Mouse (Mus musculus) liver, embryonic 14.5 days (tissue): Measurements from ENCODE around the gene Cmtr1. TPM values are rescaled to one million over a fixed set of nuclear protein-coding genes. Genes with fewer than 3 reads are reported as not detected.

Source experiments
- ATAC-seq: fragments of 200-750 bp; cut with Nextera tagmentation; 2 replicates; pipeline ENCODE4 v1.8.0; 2017; ENCODE audit warnings: moderate number of reproducible peaks, mild to moderate bottlenecking, moderate library complexity; ENCODE audit not compliant: insufficient read depth
- DNase-seq, 3 experiments: peaks; one replicate each; pipeline ENCODE4 v3.0.0-alpha.2; 2012 to 2013; ENCODE audit warnings: low read depth in 3 of 3, low spot score in 3 of 3
- H3K27ac ChIP-seq: fragments of 300-500 bp; sonication (generic); 2 replicates; pipeline ENCODE4 v1.5.1; 2014; ENCODE audit warnings: moderate library complexity, mild to moderate bottlenecking, control low read depth, inconsistent platforms
- H3K27me3 ChIP-seq: fragments of 300-500 bp; sonication (generic); 2 replicates; pipeline ENCODE4 v1.6.1; 2014; ENCODE audit warnings: mild to moderate bottlenecking, low read length, moderate library complexity; ENCODE audit not compliant: control insufficient read depth, insufficient read depth
- H3K36me3 ChIP-seq: fragments of 300-500 bp; sonication (generic); replicated peaks from 2 replicates; pipeline ENCODE4 v1.6.1; 2014; ENCODE audit warnings: low read depth; ENCODE audit not compliant: control insufficient read depth, insufficient read depth
- H3K4me1 ChIP-seq, 2 experiments: fragments of 200-500 bp in 1 of 2; fragments of 300-500 bp in 1 of 2; sonication (generic) in 1 of 2; replicated peaks; 2 replicates each; pipeline ENCODE4 v1.6.1; 2012 to 2014; ENCODE audit warnings: antibody characterized with exemption in 1 of 2, inconsistent platforms in 1 of 2, low read length in 1 of 2; ENCODE audit not compliant: control insufficient read depth in 2 of 2, insufficient read depth in 2 of 2
- H3K4me2 ChIP-seq: fragments of 300-500 bp; sonication (generic); 2 replicates; pipeline ENCODE4 v1.6.1; 2014; ENCODE audit warnings: low read depth, mild to moderate bottlenecking, control low read depth, moderate library complexity
- H3K4me3 ChIP-seq, 2 experiments: fragments of 200-500 bp in 1 of 2; fragments of 300-500 bp in 1 of 2; sonication (generic) in 1 of 2; 2 replicates each; pipeline ENCODE4 v1.5.1; 2012 to 2014; ENCODE audit warnings: low read depth in 2 of 2, low read length in 2 of 2, mild to moderate bottlenecking in 2 of 2, control low read depth in 1 of 2, inconsistent platforms in 1 of 2, moderate library complexity in 1 of 2; ENCODE audit not compliant: insufficient read depth in 1 of 2
- H3K9ac ChIP-seq: fragments of 300-500 bp; sonication (generic); replicated peaks from 2 replicates; pipeline ENCODE4 v1.6.1; 2014; ENCODE audit warnings: mild to moderate bottlenecking, control low read depth, moderate library complexity
- H3K9me3 ChIP-seq: fragments of 300-500 bp; sonication (generic); 2 replicates; pipeline ENCODE4 v1.6.1; 2016; ENCODE audit warnings: low read length, mixed read lengths; ENCODE audit not compliant: control insufficient read depth
- CTCF ChIP-seq: IDR thresholded peaks from 2 replicates; pipeline ENCODE4 v1.5.1; 2016; ENCODE audit warnings: antibody characterized with exemption, low read depth, control low read depth
- EP300 ChIP-seq: IDR thresholded peaks from 2 replicates; pipeline ENCODE4 v1.6.1; 2016; ENCODE audit warnings: antibody characterized with exemption, low read depth
- WGBS: fragments of 180-500 bp; shearing (Covaris S2); extraction: QIAGEN DNeasy Blood & Tissue Kit; methylation state at CpG from one replicate; pipeline ENCODE4 v1.1.7; 2014; ENCODE audit not compliant: insufficient replicate concordance; 5-methylcytosine and 5-hydroxymethylcytosine counted together
- polyA plus RNA-seq, 2 experiments: library from polyadenylated mRNA; depleted of rRNA in 1 of 2; stranded (reverse) in 1 of 2; unstranded in 1 of 2; fragments of >200 nt; fragmentation: Nextera tagmentation in 1 of 2; extraction: Ambion mirVana in 1 of 2; gene quantifications; 2 replicates each; pipeline versions ENCODE4 v1.2.1 to v1.2.3; 2012 to 2014

The Cmtr1 gene
- polyA plus RNA-seq, 2 experiments = 14.9 to 55.9 TPM

DNA sequence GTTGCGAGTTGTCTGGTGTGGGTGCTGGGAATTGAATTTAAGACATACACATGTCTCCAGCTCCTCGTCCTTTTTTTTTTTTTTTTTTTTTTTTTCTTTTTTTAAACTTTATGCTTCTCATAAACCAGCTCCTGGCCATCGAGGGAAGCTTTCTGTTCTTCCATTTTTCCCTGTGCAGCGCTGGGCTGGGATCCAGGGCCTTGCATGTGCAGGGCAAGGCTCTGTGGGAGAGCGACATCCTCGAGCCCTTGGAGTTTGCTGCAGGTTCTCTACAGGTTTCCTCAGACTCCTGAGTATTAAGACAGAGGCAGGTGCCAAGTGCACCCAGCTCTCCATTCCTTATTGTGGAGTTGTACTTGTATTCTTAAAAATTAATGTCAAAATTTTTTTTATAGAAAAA is 1.8 kb downstream of the Cmtr1 start:
- Histone ChIP-seq H3K4me3 (peak overlapping the region in 1 of 2 experiments; percentile 98; a peak in 2 of 4 replicates), H3K9ac (0 out of 2 replicates have a peak overlapping the region, but pooled peaks have one; percentile 99), H3K36me3 (peaks cover 33% of the 10 kb centered on the region), H3K4me2 (peak overlapping the region; percentile 95), H3K4me1 (peaks cover 19 to 27% of the 10 kb centered on the region in 2 experiments), H3K27ac (no peak overlapping the region), H3K9me3 (no peaks in the 10 kb centered on the region), H3K27me3 (no peaks in the 10 kb centered on the region)
- DNase-seq (no peak), ATAC-seq (no peak)
- 80% methylated on average over 6 of the region's 6 CpGs for WGBS
- TF ChIP-seq EP300 (no peak), CTCF (no peak)

DNA sequence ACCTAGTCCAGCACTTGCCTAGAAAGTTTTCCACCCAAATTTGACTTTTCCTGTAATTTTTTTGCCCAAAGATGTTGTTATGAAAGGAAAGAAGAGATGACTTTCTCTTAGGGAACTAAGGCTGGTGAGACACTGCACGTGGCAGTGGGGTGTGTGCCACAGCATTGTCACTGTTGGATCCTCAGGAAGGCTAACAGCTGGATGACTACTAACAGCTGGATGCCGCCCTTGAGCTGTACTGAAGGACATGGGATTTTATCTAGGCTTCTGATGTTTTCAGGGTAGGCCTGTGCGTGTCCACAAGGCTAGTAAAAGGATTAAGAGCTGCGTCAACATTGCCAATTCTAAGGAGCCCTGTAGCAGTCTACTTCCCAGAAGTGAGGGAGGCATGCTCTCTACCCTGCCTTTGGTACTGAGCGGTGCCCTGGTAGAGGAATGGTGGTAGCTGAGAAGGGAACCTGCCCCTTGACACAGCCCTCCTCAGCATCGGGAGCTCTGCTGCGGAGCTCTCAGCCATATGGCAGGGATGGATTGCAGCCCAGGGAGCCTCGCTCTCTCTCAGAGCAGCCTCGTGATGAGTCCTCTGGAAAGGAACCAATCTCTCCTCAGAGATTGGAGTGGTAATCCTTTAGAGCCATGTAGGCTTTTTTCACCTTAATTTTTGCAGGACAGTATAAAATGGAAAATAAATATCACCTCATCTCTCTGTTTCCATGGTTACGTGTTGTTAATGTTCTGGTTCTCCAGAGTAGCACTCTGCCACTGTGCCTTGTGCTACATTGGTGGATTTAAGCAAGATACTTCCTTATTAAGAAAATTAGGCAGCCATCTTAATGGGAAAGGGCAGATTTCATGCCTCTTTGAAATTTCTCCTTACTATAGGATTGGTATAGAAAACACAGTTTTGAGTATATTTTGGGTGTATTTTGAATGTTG is 7.9 kb downstream of the Cmtr1 start:
- 78% methylated on average over 10 of the region's 10 CpGs for WGBS
- no peak for TF ChIP-seq CTCF
- no peak for TF ChIP-seq EP300
- H3K27ac ChIP-seq = peak overlapping the region; percentile 12; the same call in 1 of the 2 replicates
- no peak overlapping the region for H3K4me2 ChIP-seq
- no peak overlapping the region for H3K9ac ChIP-seq
- H3K9me3 ChIP-seq = no peaks in the 10 kb centered on the region
- H3K4me3 ChIP-seq = no peak overlapping the region
- DNase-seq (no peak), ATAC-seq (no peak)
- no peaks in the 10 kb centered on the region for H3K27me3 ChIP-seq
- peaks cover 22 to 26% of the 10 kb centered on the region in 2 experiments for H3K4me1 ChIP-seq
- peaks cover 45% of the 10 kb centered on the region for H3K36me3 ChIP-seq

DNA sequence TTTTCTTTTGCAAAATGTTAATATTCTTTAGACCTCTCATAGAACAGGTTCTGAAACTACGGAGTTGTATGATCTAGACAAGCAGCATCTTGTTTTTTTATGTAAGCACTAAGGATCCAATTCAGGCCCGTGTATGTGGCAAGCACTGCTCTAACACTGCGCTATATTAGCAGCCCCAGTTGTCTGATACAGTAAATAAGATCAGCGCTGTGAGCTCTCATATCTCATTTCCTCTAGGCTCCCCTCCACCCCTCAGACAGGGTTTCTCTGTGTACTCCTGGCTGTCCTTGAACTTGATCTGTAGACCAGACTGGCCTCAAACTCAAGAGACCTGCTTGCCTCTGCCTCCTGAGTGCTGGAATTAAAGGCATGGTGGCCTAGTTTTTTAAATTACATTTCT is 8.6 kb downstream of the Cmtr1 start:
- no peak overlapping the region for H3K9ac ChIP-seq
- H3K4me2 ChIP-seq = peak overlapping the region; percentile 48
- 0 out of 2 replicates have a peak, but pooled peaks have one; percentile 27 for ATAC-seq
- 50% methylated on average over 4 of the region's 4 CpGs for WGBS
- peak overlapping the region; percentile 80 for H3K27ac ChIP-seq
- peaks cover 46% of the 10 kb centered on the region for H3K36me3 ChIP-seq
- no peaks in the 10 kb centered on the region for H3K9me3 ChIP-seq
- H3K27me3 ChIP-seq = no peaks in the 10 kb centered on the region
- H3K4me3 ChIP-seq = no peak overlapping the region
- DNase-seq = no peak
- TF ChIP-seq CTCF (no peak), EP300 (no peak)
- H3K4me1 ChIP-seq = peaks cover 22 to 26% of the 10 kb centered on the region in 2 experiments

DNA sequence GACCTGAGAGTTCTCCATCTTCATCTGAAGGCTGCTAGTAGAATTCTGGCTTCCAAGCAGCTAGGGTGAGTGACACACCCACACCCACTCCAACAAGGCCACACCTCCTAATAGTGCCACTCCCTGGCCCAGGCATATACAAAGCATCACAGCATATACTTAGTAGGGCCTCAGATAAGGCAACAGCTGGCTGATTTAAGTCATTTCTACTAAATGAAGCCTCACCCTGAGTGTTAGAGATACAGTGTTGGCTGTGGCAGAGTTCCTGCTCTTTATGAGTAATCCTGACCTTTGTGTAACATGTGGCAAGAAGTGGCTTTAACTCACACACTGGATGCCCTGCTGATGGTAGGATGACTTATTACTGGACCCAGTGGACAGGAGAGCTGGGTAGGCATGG is 9.5 kb downstream of the Cmtr1 start:
- Histone ChIP-seq H3K9me3 (no peaks in the 10 kb centered on the region), H3K36me3 (peaks cover 46% of the 10 kb centered on the region), H3K4me3 (no peak overlapping the region), H3K4me2 (peak overlapping the region; percentile 48), H3K9ac (no peak overlapping the region; the same call in 1 of the 2 replicates), H3K4me1 (peaks cover 22 to 26% of the 10 kb centered on the region in 2 experiments), H3K27me3 (no peaks in the 10 kb centered on the region), H3K27ac (peak overlapping the region; percentile 80)
- DNase-seq (peak; percentile 58 to 74 (median 67)), ATAC-seq (peak; percentile 94)
- TF ChIP-seq EP300 = no peak
- no peak; the same call in 1 of the 2 replicates for TF ChIP-seq CTCF

DNA sequence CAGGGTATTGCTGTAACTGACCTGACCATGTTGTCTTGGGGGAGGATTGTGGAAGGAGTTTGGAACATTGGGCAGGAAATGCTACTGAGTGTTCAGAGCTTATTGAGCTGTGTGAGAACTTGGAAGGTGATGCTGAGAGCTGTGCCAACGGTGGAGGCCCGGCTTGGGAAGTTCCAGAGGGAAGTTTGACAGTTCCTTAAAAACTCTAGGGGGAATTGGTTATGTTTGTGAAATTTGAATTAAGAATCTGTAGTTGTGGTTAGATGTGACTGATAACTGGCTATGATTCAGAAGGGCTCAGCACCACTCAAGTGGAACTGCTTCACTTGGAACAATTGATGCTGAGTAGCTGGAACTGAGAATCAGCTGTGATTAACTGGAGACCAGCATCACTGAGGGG is 10.6 kb downstream of the Cmtr1 start:
- ATAC-seq = no peak
- Histone ChIP-seq H3K9me3 (no peaks in the 10 kb centered on the region), H3K36me3 (peaks cover 54% of the 10 kb centered on the region), H3K4me3 (no peak overlapping the region), H3K9ac (no peak overlapping the region), H3K27me3 (no peaks in the 10 kb centered on the region), H3K4me1 (peaks cover 22 to 26% of the 10 kb centered on the region in 2 experiments), H3K4me2 (no peak overlapping the region), H3K27ac (no peak overlapping the region)
- no peak for TF ChIP-seq CTCF
- TF ChIP-seq EP300 = no peak
- WGBS = 86% methylated on average over 2 of the region's 2 CpGs
- no peak for DNase-seq
